Mouse (Mus musculus): Measurements from ENCODE around the gene Cenpe. TPM values are rescaled to one million over a fixed set of nuclear protein-coding genes. Genes with fewer than 3 reads are reported as not detected.

Cenpe gene
- polyA plus RNA-seq, 1 experiment, result 0.66 TPM

- Histone ChIP-seq H3K4me3 (ENCODE audit: low read depth, low read length) (no peak within 1 kb of the TSS), H3K27me3 (ENCODE audit: control insufficient read depth, insufficient read depth, low read length) (no peaks in the 10 kb centered on the region)
- peak; percentile 52; the same call in 1 of the 2 replicates for TF ChIP-seq CTCF (IDR thresholded peaks at IDR 0.05; ENCODE audit: extremely low read depth, insufficient read length, insufficient replicate concordance, low read depth, low read length)
- TF ChIP-seq POLR2A (IDR thresholded peaks at IDR 0.05; ENCODE audit: low read depth, low read length), result no peak
These were observed 68.5 kb downstream of the Cenpe start, which contains the start of gene Bdh2 for GRCm38 (mm10) chr3:135280669-135281415. Bdh2 (plus strand) TSS chr3:135281221.

DNA sequence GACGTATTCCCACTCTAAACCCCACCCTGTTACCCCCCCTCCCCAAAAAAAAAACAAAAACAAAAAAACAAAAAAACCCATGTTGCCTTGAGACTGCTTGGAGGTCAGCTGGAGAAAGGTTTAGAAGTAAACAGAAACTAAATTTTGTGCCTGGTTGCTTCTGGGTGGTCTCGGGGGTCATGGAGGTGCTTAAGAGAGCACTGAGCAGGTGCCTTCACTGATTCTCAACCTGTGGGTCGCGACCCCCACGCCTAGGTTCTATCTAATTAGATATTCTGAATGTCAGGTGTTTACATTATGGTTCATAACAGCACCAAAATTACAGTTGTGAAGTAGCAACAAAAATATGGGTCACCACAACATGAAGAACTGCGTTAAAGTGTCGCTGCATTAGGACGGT lies 69.4 kb downstream of the Cenpe start:
- 76% methylated on average over 8 of the region's 8 CpGs for WGBS
- no peak overlapping the region for H3K4me3 ChIP-seq (ENCODE audit: low read depth, low read length)
- TF ChIP-seq CTCF (IDR thresholded peaks at IDR 0.05; ENCODE audit: extremely low read depth, insufficient read length, insufficient replicate concordance, low read depth, low read length) (no peak), POLR2A (IDR thresholded peaks at IDR 0.05; ENCODE audit: low read depth, low read length) (no peak)
- H3K36me3 ChIP-seq (ENCODE audit: control insufficient read depth, insufficient read depth, low read length), result no peaks in the 10 kb centered on the region
- no peaks in the 10 kb centered on the region for H3K4me1 ChIP-seq (ENCODE audit: control insufficient read depth, insufficient read depth, insufficient read length, low read length)
- H3K27me3 ChIP-seq (ENCODE audit: control insufficient read depth, insufficient read depth, low read length), result no peaks in the 10 kb centered on the region
- no peak overlapping the region for H3K27ac ChIP-seq (ENCODE audit: insufficient read depth, low read depth, low read length)

More at GRCm38 (mm10) chr3:135280669-135281415, 68.5 kb downstream of the Cenpe start, which contains the start of gene Bdh2:
- no peaks in the 10 kb centered on the region for H3K4me1 ChIP-seq (ENCODE audit: control insufficient read depth, insufficient read depth, insufficient read length, low read length)
- no peak within 1 kb of the TSS for H3K27ac ChIP-seq (ENCODE audit: insufficient read depth, low read depth, low read length)
- no peaks in the 10 kb centered on the region for H3K36me3 ChIP-seq (ENCODE audit: control insufficient read depth, insufficient read depth, low read length)
- 27% methylated on average over 14 of the region's 14 CpGs for WGBS

GRCm38 (mm10) chr3:135285256-135285655 lies 72.9 kb downstream of the Cenpe start:
- 85% methylated on average over 11 of the region's 11 CpGs for WGBS
- Histone ChIP-seq H3K4me1 (ENCODE audit: control insufficient read depth, insufficient read depth, insufficient read length, low read length) (peaks cover 3% of the 10 kb centered on the region; the same call in 1 of the 2 replicates), H3K36me3 (ENCODE audit: control insufficient read depth, insufficient read depth, low read length) (no peaks in the 10 kb centered on the region), H3K27ac (ENCODE audit: insufficient read depth, low read depth, low read length) (no peak overlapping the region), H3K27me3 (ENCODE audit: control insufficient read depth, insufficient read depth, low read length) (no peaks in the 10 kb centered on the region), H3K4me3 (ENCODE audit: low read depth, low read length) (no peak overlapping the region)
- TF ChIP-seq POLR2A (IDR thresholded peaks at IDR 0.05; ENCODE audit: low read depth, low read length), result no peak
- TF ChIP-seq CTCF (IDR thresholded peaks at IDR 0.05; ENCODE audit: extremely low read depth, insufficient read length, insufficient replicate concordance, low read depth, low read length), result no peak

GRCm38 (mm10) chr3:135285807-135286206 lies 73.5 kb downstream of the Cenpe start:
- Histone ChIP-seq H3K4me3 (ENCODE audit: low read depth, low read length) (no peak overlapping the region), H3K27ac (ENCODE audit: insufficient read depth, low read depth, low read length) (no peak overlapping the region), H3K27me3 (ENCODE audit: control insufficient read depth, insufficient read depth, low read length) (no peaks in the 10 kb centered on the region), H3K4me1 (ENCODE audit: control insufficient read depth, insufficient read depth, insufficient read length, low read length) (peaks cover 3% of the 10 kb centered on the region; the same call in 1 of the 2 replicates), H3K36me3 (ENCODE audit: control insufficient read depth, insufficient read depth, low read length) (no peaks in the 10 kb centered on the region)
- WGBS, result 59% methylated on average over 3 of the region's 3 CpGs
- TF ChIP-seq CTCF (IDR thresholded peaks at IDR 0.05; ENCODE audit: extremely low read depth, insufficient read length, insufficient replicate concordance, low read depth, low read length) (no peak), POLR2A (IDR thresholded peaks at IDR 0.05; ENCODE audit: low read depth, low read length) (no peak)

DNA sequence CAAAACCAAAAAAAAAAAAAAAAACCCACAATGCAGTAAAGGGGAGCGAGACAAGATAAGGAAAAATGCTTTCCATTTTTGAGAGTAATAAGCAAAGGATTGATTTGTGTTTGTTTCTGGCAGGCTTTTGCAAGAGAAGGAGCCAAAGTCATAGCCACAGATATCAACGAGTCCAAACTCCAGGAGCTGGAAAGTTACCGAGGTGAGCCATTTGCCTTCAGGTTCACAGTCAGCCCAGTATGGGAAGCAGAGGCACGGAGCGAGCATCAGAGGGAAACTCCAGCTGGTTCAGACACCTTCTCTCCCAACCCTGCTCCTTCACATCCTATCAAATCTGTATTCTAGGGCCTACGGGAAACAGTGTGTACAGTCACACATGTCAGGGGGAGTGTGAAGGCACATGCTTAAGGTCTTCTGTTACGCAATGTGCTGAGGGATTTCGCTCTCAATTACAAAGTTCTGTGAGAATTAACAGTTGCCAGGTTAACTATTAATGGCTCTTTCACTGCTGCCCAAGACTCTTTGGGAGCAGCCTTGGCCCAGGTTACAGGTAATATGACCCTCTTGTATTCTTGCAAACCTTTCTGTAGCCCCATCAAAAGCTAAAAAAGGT lies 75.9 kb downstream of the Cenpe start:
- Histone ChIP-seq H3K4me1 (ENCODE audit: control insufficient read depth, insufficient read depth, insufficient read length, low read length) (peaks cover 3% of the 10 kb centered on the region; the same call in 1 of the 2 replicates), H3K27ac (ENCODE audit: insufficient read depth, low read depth, low read length) (peak overlapping the region; percentile 56; the same call in 1 of the 2 replicates), H3K36me3 (ENCODE audit: control insufficient read depth, insufficient read depth, low read length) (no peaks in the 10 kb centered on the region), H3K27me3 (ENCODE audit: control insufficient read depth, insufficient read depth, low read length) (no peaks in the 10 kb centered on the region), H3K4me3 (ENCODE audit: low read depth, low read length) (no peak overlapping the region)
- TF ChIP-seq CTCF (IDR thresholded peaks at IDR 0.05; ENCODE audit: extremely low read depth, insufficient read length, insufficient replicate concordance, low read depth, low read length), result no peak
- no peak for TF ChIP-seq POLR2A (IDR thresholded peaks at IDR 0.05; ENCODE audit: low read depth, low read length)
- 33% methylated on average over 8 of the region's 8 CpGs for WGBS

DNA sequence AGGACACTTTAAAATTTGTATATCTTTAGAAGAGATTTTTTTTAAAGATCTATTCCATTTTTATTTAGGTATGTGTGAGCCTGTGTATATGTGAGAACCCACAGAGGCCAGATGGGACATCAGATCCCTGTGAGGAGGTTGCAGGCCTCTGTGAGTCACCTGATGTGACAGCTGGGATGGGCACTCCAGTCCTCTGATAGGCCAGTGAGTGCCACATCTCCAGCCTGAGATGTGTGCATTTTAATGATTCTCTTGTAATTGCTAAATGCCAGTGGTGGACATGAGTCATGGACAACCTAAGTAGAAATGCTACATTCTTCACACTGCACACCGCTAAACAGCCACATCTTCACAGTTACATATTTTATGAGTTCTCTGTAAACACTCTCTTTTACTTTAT lies 76.8 kb downstream of the Cenpe start:
- 93% methylated on average over 1 of the region's 1 CpGs for WGBS
- no peak overlapping the region for H3K4me3 ChIP-seq (ENCODE audit: low read depth, low read length)
- H3K36me3 ChIP-seq (ENCODE audit: control insufficient read depth, insufficient read depth, low read length), result no peaks in the 10 kb centered on the region
- TF ChIP-seq POLR2A (IDR thresholded peaks at IDR 0.05; ENCODE audit: low read depth, low read length), result no peak
- no peak for TF ChIP-seq CTCF (IDR thresholded peaks at IDR 0.05; ENCODE audit: extremely low read depth, insufficient read length, insufficient replicate concordance, low read depth, low read length)
- no peak overlapping the region for H3K27ac ChIP-seq (ENCODE audit: insufficient read depth, low read depth, low read length)
- peaks cover 3% of the 10 kb centered on the region; the same call in 1 of the 2 replicates for H3K4me1 ChIP-seq (ENCODE audit: control insufficient read depth, insufficient read depth, insufficient read length, low read length)
- no peaks in the 10 kb centered on the region for H3K27me3 ChIP-seq (ENCODE audit: control insufficient read depth, insufficient read depth, low read length)

Data from small intestine, adult 2 months (tissue).